Mouse (Mus musculus): ENCODE measurements around the gene Arl13b. TPM values are rescaled to one million over a fixed set of nuclear protein-coding genes. Genes with fewer than 3 reads are reported as not detected.

The Arl13b gene
- 15.9 and 16.7 TPM in 2 replicates for polyA plus RNA-seq (2015; fragmentation: Nextera tagmentation; extraction: Ambion mirVana)

DNA sequence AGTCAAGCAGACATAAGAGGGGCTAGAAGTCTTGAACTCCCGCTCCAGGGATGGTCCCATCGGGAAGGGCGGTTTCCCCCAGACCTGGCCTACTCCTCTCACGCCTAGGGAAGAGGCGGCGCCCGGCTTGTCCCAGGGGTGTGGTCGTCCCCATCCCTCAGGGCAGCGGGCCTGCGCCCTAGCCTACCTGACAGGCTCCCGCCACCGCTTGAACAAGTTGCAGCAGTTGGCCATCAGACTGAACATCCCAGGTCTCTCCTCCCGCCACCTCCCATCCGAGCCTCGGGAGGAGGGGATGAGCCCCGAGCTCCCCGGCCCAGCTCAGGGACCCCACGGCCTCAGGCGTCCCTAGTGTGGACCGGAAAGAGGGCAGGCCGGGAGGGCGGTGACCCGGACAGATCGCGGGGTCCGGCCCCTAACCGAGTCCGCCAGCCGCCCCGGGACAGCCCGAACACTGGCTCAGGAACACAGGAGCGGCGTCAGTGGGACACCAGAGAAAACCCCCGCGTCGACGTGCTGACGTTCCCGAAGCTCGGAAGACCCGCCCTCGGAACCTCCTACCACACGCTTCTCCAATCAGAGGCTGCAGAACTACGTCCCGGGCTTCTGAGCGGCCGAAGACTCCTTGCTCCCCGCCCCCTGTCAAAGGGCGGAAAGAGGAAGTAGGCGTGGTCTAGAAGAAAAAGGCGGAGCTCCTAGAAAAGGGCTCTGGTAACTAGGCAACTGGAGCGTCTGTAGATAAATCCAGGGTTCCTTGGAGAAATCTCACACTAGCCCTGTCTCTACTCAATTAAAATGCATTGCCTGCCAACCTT is at the start of gene Arl13b:
TSS of gene Arl13b (minus strand) at position 543 of the 815 bp plus-strand sequence.
- Histone ChIP-seq H3K27me3 (replicated peaks) (no peaks in the 10 kb centered on the region), H3K4me3 (peak within 1 kb of the TSS; percentile 73), H3K36me3 (replicated peaks) (no peaks in the 10 kb centered on the region), H3K4me1 (peaks cover 17% of the 10 kb centered on the region), H3K27ac (peak within 1 kb of the TSS; percentile 64), H3K4me2 (peak within 1 kb of the TSS; percentile 69), H3K9ac (peak within 1 kb of the TSS; percentile 80), H3K9me3 (no peaks in the 10 kb centered on the region)
- under 1% methylated on average over 52 of the region's 52 CpGs for WGBS
- peak; percentile 100 for ATAC-seq (replicated peaks)

GRCm38 (mm10) chr16:62895824-62896223 is 49.0 kb upstream of the Arl13b start:
- H3K4me3 ChIP-seq = no peak overlapping the region
- no peak overlapping the region for H3K4me2 ChIP-seq
- no peaks in the 10 kb centered on the region for H3K36me3 ChIP-seq (replicated peaks)
- WGBS = 75% methylated on average over 3 of the region's 3 CpGs
- no peaks in the 10 kb centered on the region for H3K4me1 ChIP-seq
- no peak for ATAC-seq (replicated peaks)
- H3K27ac ChIP-seq = no peak overlapping the region
- H3K9ac ChIP-seq = no peak overlapping the region
- no peaks in the 10 kb centered on the region for H3K9me3 ChIP-seq
- H3K27me3 ChIP-seq (replicated peaks) = no peaks in the 10 kb centered on the region

GRCm38 (mm10) chr16:62874065-62874464 is 27.2 kb upstream of the Arl13b start:
- H3K9ac ChIP-seq = no peak overlapping the region
- no peaks in the 10 kb centered on the region for H3K27me3 ChIP-seq (replicated peaks)
- no peak for ATAC-seq (replicated peaks)
- 76% methylated on average over 6 of the region's 6 CpGs for WGBS
- no peak overlapping the region for H3K4me2 ChIP-seq
- no peaks in the 10 kb centered on the region for H3K9me3 ChIP-seq
- H3K4me3 ChIP-seq = no peak overlapping the region
- no peaks in the 10 kb centered on the region for H3K36me3 ChIP-seq (replicated peaks)
- H3K4me1 ChIP-seq = no peaks in the 10 kb centered on the region
- H3K27ac ChIP-seq = no peak overlapping the region

DNA sequence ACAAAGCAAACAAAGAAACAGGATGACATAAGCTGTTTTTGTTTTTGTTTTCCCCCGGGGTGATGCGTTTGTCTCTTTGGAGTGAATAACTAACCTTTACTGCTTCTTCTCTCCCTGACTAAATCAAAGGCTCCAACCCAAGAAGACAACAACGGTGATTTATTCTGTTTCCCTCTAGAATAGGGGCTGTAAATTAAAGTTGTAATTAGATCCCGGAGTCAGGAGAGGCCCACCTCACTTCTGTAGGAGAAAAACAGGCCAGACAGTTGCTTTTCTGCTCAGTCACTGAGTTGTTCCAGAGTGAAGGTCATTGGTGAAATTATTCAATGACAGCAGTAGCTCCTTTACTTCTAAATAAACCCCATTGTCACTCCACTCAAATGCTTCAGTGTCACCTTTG is 26.3 kb upstream of the Arl13b start:
- 67% methylated on average over 4 of the region's 4 CpGs for WGBS
- no peaks in the 10 kb centered on the region for H3K27me3 ChIP-seq (replicated peaks)
- H3K4me2 ChIP-seq = no peak overlapping the region
- H3K9me3 ChIP-seq = no peaks in the 10 kb centered on the region
- ATAC-seq (replicated peaks) = no peak
- H3K9ac ChIP-seq = no peak overlapping the region
- no peaks in the 10 kb centered on the region for H3K4me1 ChIP-seq
- no peak overlapping the region for H3K27ac ChIP-seq
- no peaks in the 10 kb centered on the region for H3K36me3 ChIP-seq (replicated peaks)
- no peak overlapping the region for H3K4me3 ChIP-seq

DNA sequence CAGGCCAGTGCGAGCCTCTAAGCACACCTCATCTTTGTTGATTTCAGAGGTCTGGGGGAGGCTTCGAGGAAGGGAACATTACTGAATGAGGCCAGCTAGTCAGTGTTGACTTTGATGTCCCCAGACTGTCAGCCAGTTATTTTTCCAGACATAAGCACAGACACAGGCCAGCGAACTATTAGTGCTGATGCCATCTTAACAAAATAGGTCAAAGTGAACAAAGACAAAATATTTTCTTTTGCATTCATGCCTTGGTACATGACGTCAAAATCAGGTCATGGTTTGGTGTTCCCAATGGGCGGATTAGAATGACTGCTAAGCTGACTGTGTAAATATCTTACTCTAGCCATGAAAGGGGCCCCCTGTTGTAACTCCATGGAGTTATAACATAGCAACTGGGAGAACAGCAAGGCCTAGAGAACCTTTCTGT is 25.9 kb upstream of the Arl13b start:
- Histone ChIP-seq H3K27me3 (replicated peaks) (no peaks in the 10 kb centered on the region), H3K36me3 (replicated peaks) (no peaks in the 10 kb centered on the region), H3K4me2 (no peak overlapping the region), H3K4me1 (no peaks in the 10 kb centered on the region), H3K9ac (no peak overlapping the region), H3K27ac (no peak overlapping the region), H3K4me3 (no peak overlapping the region), H3K9me3 (no peaks in the 10 kb centered on the region)
- no peak for ATAC-seq (replicated peaks)
- WGBS = 57% methylated on average over 5 of the region's 5 CpGs

DNA sequence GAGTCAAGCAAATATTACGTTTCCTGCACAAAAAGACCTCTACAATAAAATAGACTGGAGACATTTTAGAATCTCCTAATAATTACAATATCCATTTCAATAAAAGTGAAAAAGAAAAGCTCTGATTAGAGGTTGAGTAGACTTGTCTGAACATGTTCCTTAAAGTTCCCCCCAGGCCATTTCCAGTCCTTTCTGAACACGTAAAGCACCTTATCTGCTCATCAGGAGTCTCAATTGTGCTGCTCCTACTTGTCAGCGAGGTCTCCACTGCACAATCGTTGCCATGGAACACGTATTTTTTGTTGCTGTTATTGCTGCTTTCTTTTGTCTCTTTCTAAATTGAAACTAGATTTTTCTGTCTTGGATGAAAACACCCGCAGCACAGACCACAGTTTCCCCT is 14.6 kb upstream of the Arl13b start:
- Histone ChIP-seq H3K4me1 (no peaks in the 10 kb centered on the region), H3K4me2 (no peak overlapping the region), H3K27me3 (replicated peaks) (no peaks in the 10 kb centered on the region), H3K9ac (no peak overlapping the region), H3K4me3 (no peak overlapping the region), H3K27ac (no peak overlapping the region), H3K9me3 (no peaks in the 10 kb centered on the region), H3K36me3 (replicated peaks) (no peaks in the 10 kb centered on the region)
- WGBS = 53% methylated on average over 6 of the region's 6 CpGs
- ATAC-seq (replicated peaks) = no peak

- no peaks in the 10 kb centered on the region for H3K36me3 ChIP-seq (replicated peaks)
- WGBS = 83% methylated on average over 1 of the region's 1 CpGs
- no peaks in the 10 kb centered on the region for H3K9me3 ChIP-seq
- H3K4me3 ChIP-seq = no peak overlapping the region
- no peaks in the 10 kb centered on the region for H3K27me3 ChIP-seq (replicated peaks)
- no peak for ATAC-seq (replicated peaks)
- no peak overlapping the region for H3K9ac ChIP-seq
- no peaks in the 10 kb centered on the region for H3K4me1 ChIP-seq
- H3K27ac ChIP-seq = no peak overlapping the region
- H3K4me2 ChIP-seq = no peak overlapping the region
These were observed 13.3 kb upstream of the Arl13b start for GRCm38 (mm10) chr16:62860140-62860539.

DNA sequence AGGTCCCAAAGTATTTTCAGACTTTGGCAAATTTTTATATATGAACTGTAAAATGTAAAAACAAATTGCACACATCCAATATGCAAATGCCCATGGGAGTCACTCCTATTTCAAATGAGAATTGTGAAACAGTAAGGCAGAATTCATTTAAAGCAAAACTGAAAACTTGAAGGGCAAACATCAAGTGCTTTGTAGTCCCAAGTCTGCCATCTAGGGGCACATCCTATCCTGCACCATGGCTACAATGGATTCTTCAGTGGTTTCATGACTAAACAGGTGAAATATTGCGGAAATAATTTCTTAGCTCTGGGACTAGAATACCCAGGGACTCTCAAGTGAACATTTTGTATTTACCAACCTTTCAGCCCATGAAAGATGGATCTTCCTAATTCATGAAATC is 11.2 kb upstream of the Arl13b start:
- Histone ChIP-seq H3K27ac (no peak overlapping the region), H3K4me1 (peaks cover 3% of the 10 kb centered on the region; the same call in 1 of the 2 replicates), H3K9ac (no peak overlapping the region), H3K4me2 (no peak overlapping the region), H3K27me3 (replicated peaks) (no peaks in the 10 kb centered on the region), H3K4me3 (no peak overlapping the region), H3K36me3 (replicated peaks) (no peaks in the 10 kb centered on the region), H3K9me3 (no peaks in the 10 kb centered on the region)
- WGBS = 97% methylated on average over 1 of the region's 1 CpGs
- no peak for ATAC-seq (replicated peaks)

DNA sequence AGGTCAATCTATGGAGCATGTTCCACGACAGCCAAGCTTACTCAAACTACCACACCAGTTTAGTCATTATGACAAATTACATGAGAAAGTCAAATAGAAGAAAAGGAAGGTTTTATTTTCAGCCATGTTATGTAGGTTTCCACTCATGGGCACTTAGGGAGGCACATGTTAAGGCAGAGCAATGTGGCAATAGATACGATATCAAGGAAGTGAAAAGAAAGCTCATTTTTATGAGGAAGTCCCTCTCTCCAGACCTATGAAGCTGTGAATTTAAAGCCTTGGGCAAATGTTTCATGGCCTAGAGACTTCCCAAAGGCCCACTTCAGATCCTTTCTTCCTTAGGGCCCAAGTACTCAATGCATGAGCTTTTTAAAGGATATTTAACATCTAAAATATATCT is 10.7 kb upstream of the Arl13b start:
- no peaks in the 10 kb centered on the region for H3K36me3 ChIP-seq (replicated peaks)
- H3K27me3 ChIP-seq (replicated peaks) = no peaks in the 10 kb centered on the region
- no peak overlapping the region for H3K27ac ChIP-seq
- H3K9ac ChIP-seq = no peak overlapping the region
- no peak overlapping the region for H3K4me3 ChIP-seq
- H3K9me3 ChIP-seq = no peaks in the 10 kb centered on the region
- 89% methylated on average over 2 of the region's 2 CpGs for WGBS
- no peak for ATAC-seq (replicated peaks)
- peaks cover 3% of the 10 kb centered on the region; the same call in 1 of the 2 replicates for H3K4me1 ChIP-seq
- no peak overlapping the region for H3K4me2 ChIP-seq

GRCm38 (mm10) chr16:62856273-62856672 is 9.4 kb upstream of the Arl13b start:
- H3K27ac ChIP-seq = no peak overlapping the region
- H3K36me3 ChIP-seq (replicated peaks) = no peaks in the 10 kb centered on the region
- no peaks in the 10 kb centered on the region for H3K9me3 ChIP-seq
- WGBS = 94% methylated on average over 2 of the region's 2 CpGs
- no peak overlapping the region for H3K9ac ChIP-seq
- H3K27me3 ChIP-seq (replicated peaks) = no peaks in the 10 kb centered on the region
- no peak for ATAC-seq (replicated peaks)
- no peak overlapping the region for H3K4me2 ChIP-seq
- peaks cover 3% of the 10 kb centered on the region; the same call in 1 of the 2 replicates for H3K4me1 ChIP-seq
- H3K4me3 ChIP-seq = no peak overlapping the region

DNA sequence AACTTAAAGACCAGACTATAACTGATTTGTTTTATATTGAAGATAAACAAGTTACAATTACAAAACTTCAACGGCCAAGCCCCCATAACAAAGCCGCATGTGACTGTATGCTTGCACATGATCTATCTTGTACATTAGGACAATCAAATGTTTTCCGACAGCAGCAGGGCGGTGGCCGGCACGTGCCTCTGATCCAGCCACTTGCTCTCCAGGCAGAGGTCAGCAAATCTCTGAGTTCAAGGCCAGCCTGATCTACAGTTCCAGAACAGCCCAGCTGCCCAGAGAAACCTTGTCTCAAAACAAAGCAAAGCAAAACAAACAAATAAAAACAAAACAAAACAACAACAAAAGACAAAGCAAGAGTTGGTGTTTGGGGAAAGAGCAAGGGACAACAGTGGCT is 8.5 kb upstream of the Arl13b start:
- WGBS = 75% methylated on average over 6 of the region's 6 CpGs
- Histone ChIP-seq H3K4me1 (peaks cover 3% of the 10 kb centered on the region; the same call in 1 of the 2 replicates), H3K9me3 (no peaks in the 10 kb centered on the region), H3K27me3 (replicated peaks) (no peaks in the 10 kb centered on the region), H3K4me3 (no peak overlapping the region), H3K36me3 (replicated peaks) (no peaks in the 10 kb centered on the region), H3K4me2 (no peak overlapping the region), H3K27ac (no peak overlapping the region), H3K9ac (no peak overlapping the region)
- no peak for ATAC-seq (replicated peaks)

DNA sequence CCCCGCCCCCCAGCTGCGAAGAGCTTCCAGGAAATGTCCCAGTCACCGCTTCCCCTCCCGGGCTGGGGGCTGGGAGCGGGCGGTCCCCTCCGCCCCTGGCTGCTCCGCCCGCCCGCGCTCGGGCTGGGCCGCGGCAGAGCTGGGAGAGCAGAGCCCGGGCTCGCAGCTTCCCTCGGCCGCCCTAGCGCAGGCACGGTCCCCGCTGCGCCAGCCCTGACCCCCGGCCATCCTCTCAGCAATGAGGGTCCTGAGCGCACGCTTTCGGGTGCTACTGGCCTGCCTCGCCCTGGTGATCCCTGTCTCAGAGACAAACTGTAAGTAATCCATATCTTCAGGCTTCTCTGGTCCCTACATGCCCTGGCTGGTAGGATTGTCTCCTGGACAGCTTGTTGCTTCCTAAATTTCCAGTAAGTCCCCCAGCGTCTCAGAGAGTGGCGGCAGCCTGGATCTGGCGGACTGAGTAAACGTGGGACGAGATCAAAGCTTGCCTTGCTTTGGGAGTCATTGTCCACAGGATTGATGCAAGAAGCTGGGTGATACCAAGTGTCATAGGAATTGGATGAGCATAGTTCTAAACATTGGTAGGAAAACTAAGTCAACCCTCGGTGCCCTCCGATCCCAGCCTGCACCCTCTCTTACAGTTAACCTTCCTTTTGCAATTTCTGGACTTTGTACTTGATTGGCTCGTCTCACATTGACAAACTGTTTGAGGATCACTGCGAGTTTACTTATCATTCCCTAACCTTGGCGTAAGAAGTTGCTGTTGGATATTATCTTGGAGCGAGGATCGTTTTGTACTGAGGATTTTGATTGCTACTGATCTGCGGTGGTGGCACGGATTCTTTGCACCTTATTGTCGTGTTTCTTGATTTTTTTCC is 7.6 kb upstream of the Arl13b start, which contains the start of gene Pros1:
TSS of gene Pros1 (plus strand) at position 117 of the 878 bp plus-strand sequence.
- Histone ChIP-seq H3K9ac (peak within 1 kb of the TSS; percentile 72), H3K4me1 (peaks cover 3% of the 10 kb centered on the region; the same call in 1 of the 2 replicates), H3K9me3 (no peaks in the 10 kb centered on the region), H3K4me2 (peak within 1 kb of the TSS; percentile 95), H3K27ac (0 out of 2 replicates have a peak within 1 kb of the TSS, but pooled peaks have one; percentile 20), H3K4me3 (peak within 1 kb of the TSS; percentile 55), H3K36me3 (replicated peaks) (no peaks in the 10 kb centered on the region), H3K27me3 (replicated peaks) (no peaks in the 10 kb centered on the region)
- WGBS = 4% methylated on average over 36 of the region's 42 CpGs
- peak; percentile 94 for ATAC-seq (replicated peaks)

All from midbrain, embryonic 15.5 days (tissue).